Mouse (Mus musculus): Measurements from ENCODE around the gene Klc1. TPM values are rescaled to one million over a fixed set of nuclear protein-coding genes. Genes with fewer than 3 reads are reported as not detected.

Gene Klc1
- total and polyA plus RNA-seq, 2 experiments = 17.4 to 18.8 TPM

DNA sequence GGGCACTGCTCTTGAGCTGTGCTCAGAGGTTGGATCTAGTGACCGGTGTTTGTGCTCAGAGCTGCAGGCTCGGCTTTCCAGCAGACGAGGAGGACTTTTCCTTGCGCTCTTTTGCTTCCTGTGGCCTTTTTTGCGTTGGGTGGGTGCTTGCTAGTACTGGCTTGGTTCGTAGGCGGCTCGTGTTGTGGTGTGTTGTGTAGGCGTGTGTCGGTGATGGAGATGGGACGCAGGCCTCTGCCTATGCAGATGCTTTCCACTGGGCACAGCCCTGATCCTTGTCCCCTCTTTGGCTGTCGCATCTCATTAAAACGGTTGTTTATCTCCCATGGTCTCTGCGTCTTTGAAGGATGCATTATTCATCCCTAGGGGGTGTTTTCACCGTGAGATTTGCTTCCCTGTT, 16.2 kb downstream of the Klc1 start:
- WGBS = 93% methylated on average over 15 of the region's 15 CpGs
- no peak for DNase-seq (ENCODE audit: extremely low read depth, low read depth, low spot score)
- no peak overlapping the region for H3K9ac ChIP-seq (ENCODE audit: low read depth, low read length)
- no peaks in the 10 kb centered on the region for H3K27me3 ChIP-seq (ENCODE audit: control insufficient read depth, insufficient read depth, low read length)
- no peak overlapping the region for H3K27ac ChIP-seq (replicated peaks; ENCODE audit: insufficient read depth, low read depth, low read length)
- H3K36me3 ChIP-seq (ENCODE audit: control insufficient read depth, insufficient read depth, low read length) = peaks cover 42% of the 10 kb centered on the region
- H3K4me3 ChIP-seq (ENCODE audit: insufficient read depth, low read depth, low read length) = no peak overlapping the region
- peaks cover 5% of the 10 kb centered on the region; the same call in 1 of the 2 replicates for H3K79me2 ChIP-seq (ENCODE audit: control insufficient read depth, insufficient read depth, low read length)
- TF ChIP-seq POLR2A (IDR thresholded peaks at IDR 0.05; ENCODE audit: extremely low read depth, insufficient read depth, low read length) (no peak), CTCF (IDR thresholded peaks at IDR 0.05; ENCODE audit: low read depth, low read length) (no peak)
- no peaks in the 10 kb centered on the region for H3K4me1 ChIP-seq (ENCODE audit: control insufficient read depth, insufficient read depth, low read length)

DNA sequence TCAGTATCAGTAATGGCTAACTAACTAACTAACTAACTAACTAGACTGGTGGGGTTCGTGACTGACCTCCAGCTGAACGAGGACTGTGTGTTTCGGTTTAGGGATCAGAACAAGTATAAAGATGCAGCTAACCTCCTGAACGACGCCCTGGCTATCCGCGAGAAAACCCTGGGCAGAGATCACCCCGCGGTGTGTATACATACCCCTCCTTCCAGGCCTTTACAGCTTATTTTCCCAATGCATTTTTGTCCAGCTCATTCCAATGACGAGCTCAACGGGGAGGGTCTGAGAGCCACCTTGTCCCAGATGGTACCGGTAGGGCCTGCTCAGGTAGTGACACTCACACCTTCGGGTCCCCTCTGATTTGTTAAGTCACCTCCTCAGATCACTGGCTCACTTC, 19.3 kb downstream of the Klc1 start:
- no peak for DNase-seq (ENCODE audit: extremely low read depth, low read depth, low spot score)
- H3K36me3 ChIP-seq (ENCODE audit: control insufficient read depth, insufficient read depth, low read length) = peaks cover 51% of the 10 kb centered on the region
- H3K4me3 ChIP-seq (ENCODE audit: insufficient read depth, low read depth, low read length) = no peak overlapping the region
- peaks cover 3% of the 10 kb centered on the region; the same call in 1 of the 2 replicates for H3K79me2 ChIP-seq (ENCODE audit: control insufficient read depth, insufficient read depth, low read length)
- WGBS = 83% methylated on average over 13 of the region's 13 CpGs
- H3K9ac ChIP-seq (ENCODE audit: low read depth, low read length) = no peak overlapping the region
- H3K27me3 ChIP-seq (ENCODE audit: control insufficient read depth, insufficient read depth, low read length) = no peaks in the 10 kb centered on the region
- no peaks in the 10 kb centered on the region for H3K4me1 ChIP-seq (ENCODE audit: control insufficient read depth, insufficient read depth, low read length)
- TF ChIP-seq POLR2A (IDR thresholded peaks at IDR 0.05; ENCODE audit: extremely low read depth, insufficient read depth, low read length) (no peak), CTCF (IDR thresholded peaks at IDR 0.05; ENCODE audit: low read depth, low read length) (no peak)
- no peak overlapping the region for H3K27ac ChIP-seq (replicated peaks; ENCODE audit: insufficient read depth, low read depth, low read length)

DNA sequence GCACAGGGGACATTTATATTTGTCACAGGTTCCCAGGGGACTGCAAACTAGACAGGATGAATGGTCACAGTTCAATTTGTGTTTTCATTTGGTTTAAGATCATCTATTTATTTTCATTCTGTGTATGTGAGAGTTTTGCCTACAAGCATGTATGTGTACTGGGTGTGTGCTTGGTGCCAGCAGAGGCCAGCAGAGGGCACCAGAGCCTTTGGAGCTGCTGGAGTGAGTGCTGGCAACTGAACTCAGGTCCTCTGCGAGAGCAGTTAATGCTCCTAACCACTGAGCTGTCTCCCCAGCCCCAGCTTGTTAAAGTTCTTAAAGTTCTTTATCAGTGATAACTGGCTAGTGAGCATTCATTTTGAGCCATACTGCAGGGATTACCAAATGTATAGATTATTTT, 20.9 kb downstream of the Klc1 start:
- H3K79me2 ChIP-seq (ENCODE audit: control insufficient read depth, insufficient read depth, low read length) = peaks cover 3% of the 10 kb centered on the region; the same call in 1 of the 2 replicates
- DNase-seq (ENCODE audit: extremely low read depth, low read depth, low spot score) = no peak
- no peak overlapping the region for H3K27ac ChIP-seq (replicated peaks; ENCODE audit: insufficient read depth, low read depth, low read length)
- H3K27me3 ChIP-seq (ENCODE audit: control insufficient read depth, insufficient read depth, low read length) = no peaks in the 10 kb centered on the region
- TF ChIP-seq CTCF (IDR thresholded peaks at IDR 0.05; ENCODE audit: low read depth, low read length) (peak; percentile 68), POLR2A (IDR thresholded peaks at IDR 0.05; ENCODE audit: extremely low read depth, insufficient read depth, low read length) (no peak)
- H3K4me1 ChIP-seq (ENCODE audit: control insufficient read depth, insufficient read depth, low read length) = no peaks in the 10 kb centered on the region
- 97% methylated on average over 1 of the region's 1 CpGs for WGBS
- no peak overlapping the region for H3K9ac ChIP-seq (ENCODE audit: low read depth, low read length)
- no peak overlapping the region for H3K4me3 ChIP-seq (ENCODE audit: insufficient read depth, low read depth, low read length)
- H3K36me3 ChIP-seq (ENCODE audit: control insufficient read depth, insufficient read depth, low read length) = peaks cover 53% of the 10 kb centered on the region

DNA sequence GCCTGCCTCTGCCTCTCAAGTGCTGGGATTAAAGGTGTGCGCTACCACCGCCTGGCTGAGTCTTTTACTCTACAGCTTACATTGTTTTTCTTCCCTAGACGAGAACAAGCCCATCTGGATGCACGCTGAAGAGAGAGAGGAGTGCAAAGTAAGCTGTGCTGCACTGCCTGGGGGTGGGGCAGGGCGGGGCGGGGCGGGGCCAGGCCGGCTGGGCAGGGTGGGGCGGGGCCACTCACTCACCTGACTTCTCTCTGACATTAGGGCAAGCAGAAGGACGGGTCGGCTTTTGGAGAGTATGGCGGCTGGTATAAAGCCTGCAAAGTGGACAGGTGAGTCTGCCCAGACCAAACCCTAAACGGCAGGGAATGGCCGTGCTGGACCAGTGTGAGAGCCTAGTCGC, 26.5 kb downstream of the Klc1 start:
- TF ChIP-seq CTCF (IDR thresholded peaks at IDR 0.05; ENCODE audit: low read depth, low read length) (no peak), POLR2A (IDR thresholded peaks at IDR 0.05; ENCODE audit: extremely low read depth, insufficient read depth, low read length) (no peak)
- Histone ChIP-seq H3K9ac (ENCODE audit: low read depth, low read length) (no peak overlapping the region), H3K27ac (replicated peaks; ENCODE audit: insufficient read depth, low read depth, low read length) (no peak overlapping the region), H3K36me3 (ENCODE audit: control insufficient read depth, insufficient read depth, low read length) (peaks cover 24% of the 10 kb centered on the region), H3K27me3 (ENCODE audit: control insufficient read depth, insufficient read depth, low read length) (no peaks in the 10 kb centered on the region), H3K79me2 (ENCODE audit: control insufficient read depth, insufficient read depth, low read length) (no peaks in the 10 kb centered on the region), H3K4me1 (ENCODE audit: control insufficient read depth, insufficient read depth, low read length) (peaks cover 12% of the 10 kb centered on the region), H3K4me3 (ENCODE audit: insufficient read depth, low read depth, low read length) (no peak overlapping the region)
- DNase-seq (ENCODE audit: extremely low read depth, low read depth, low spot score) = no peak
- 82% methylated on average over 15 of the region's 15 CpGs for WGBS

DNA sequence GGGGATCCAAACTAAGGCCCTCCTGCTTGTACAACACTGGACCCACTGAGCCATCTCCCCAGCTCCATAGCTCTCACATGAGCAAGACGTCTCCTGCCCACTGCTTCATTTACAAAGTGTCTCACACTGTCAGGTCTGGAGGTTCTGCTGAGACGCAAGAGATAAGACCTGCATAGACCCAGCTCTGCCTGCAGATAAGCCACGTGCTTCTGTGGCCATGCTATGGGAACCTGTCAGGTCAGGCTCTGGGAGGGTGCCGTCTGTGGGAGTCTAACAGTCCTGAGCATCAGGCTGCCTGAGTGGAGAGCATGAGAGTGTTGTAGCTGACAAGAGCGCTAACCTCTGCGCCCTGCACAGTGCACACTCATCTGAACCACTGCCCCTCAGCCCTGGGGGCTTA, 28.4 kb downstream of the Klc1 start:
- peaks cover 16% of the 10 kb centered on the region for H3K36me3 ChIP-seq (ENCODE audit: control insufficient read depth, insufficient read depth, low read length)
- H3K4me3 ChIP-seq (ENCODE audit: insufficient read depth, low read depth, low read length) = no peak overlapping the region
- WGBS = 93% methylated on average over 6 of the region's 6 CpGs
- H3K27me3 ChIP-seq (ENCODE audit: control insufficient read depth, insufficient read depth, low read length) = no peaks in the 10 kb centered on the region
- no peak overlapping the region for H3K27ac ChIP-seq (replicated peaks; ENCODE audit: insufficient read depth, low read depth, low read length)
- no peak overlapping the region for H3K9ac ChIP-seq (ENCODE audit: low read depth, low read length)
- H3K79me2 ChIP-seq (ENCODE audit: control insufficient read depth, insufficient read depth, low read length) = peaks cover 2% of the 10 kb centered on the region; the same call in 1 of the 2 replicates
- no peak for DNase-seq (ENCODE audit: extremely low read depth, low read depth, low spot score)
- peaks cover 19% of the 10 kb centered on the region for H3K4me1 ChIP-seq (ENCODE audit: control insufficient read depth, insufficient read depth, low read length)
- no peak for TF ChIP-seq CTCF (IDR thresholded peaks at IDR 0.05; ENCODE audit: low read depth, low read length)
- TF ChIP-seq POLR2A (IDR thresholded peaks at IDR 0.05; ENCODE audit: extremely low read depth, insufficient read depth, low read length) = no peak

DNA sequence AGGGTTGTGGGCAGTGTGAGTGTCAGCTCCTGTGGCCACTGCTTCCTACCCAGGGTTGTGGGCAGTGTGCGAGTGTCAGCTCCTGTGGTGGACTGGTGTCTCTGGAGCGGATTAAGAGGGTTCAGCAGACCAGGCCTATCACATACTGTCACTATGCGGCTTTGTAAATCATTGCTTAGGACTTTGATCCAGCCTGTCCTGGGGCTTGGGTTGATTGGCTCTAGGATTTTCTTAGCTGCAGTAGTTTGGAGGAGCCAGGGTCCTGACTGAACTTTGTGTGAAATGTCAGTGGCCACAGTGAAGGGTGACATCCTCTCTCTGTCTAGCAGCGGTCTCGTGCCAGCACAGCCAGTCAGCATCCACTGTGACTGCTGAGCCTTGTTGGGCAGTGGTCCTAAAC, 31.4 kb downstream of the Klc1 start:
- DNase-seq (ENCODE audit: extremely low read depth, low read depth, low spot score) = peak; percentile 92
- Histone ChIP-seq H3K4me1 (ENCODE audit: control insufficient read depth, insufficient read depth, low read length) (peaks cover 19% of the 10 kb centered on the region), H3K4me3 (ENCODE audit: insufficient read depth, low read depth, low read length) (no peak overlapping the region), H3K9ac (ENCODE audit: low read depth, low read length) (peak overlapping the region; percentile 11), H3K79me2 (ENCODE audit: control insufficient read depth, insufficient read depth, low read length) (peaks cover 2% of the 10 kb centered on the region; the same call in 1 of the 2 replicates), H3K36me3 (ENCODE audit: control insufficient read depth, insufficient read depth, low read length) (peaks cover 11% of the 10 kb centered on the region), H3K27me3 (ENCODE audit: control insufficient read depth, insufficient read depth, low read length) (no peaks in the 10 kb centered on the region), H3K27ac (replicated peaks; ENCODE audit: insufficient read depth, low read depth, low read length) (peak overlapping the region; percentile 90)
- TF ChIP-seq CTCF (IDR thresholded peaks at IDR 0.05; ENCODE audit: low read depth, low read length) (no peak), POLR2A (IDR thresholded peaks at IDR 0.05; ENCODE audit: extremely low read depth, insufficient read depth, low read length) (no peak)
- 32% methylated on average over 5 of the region's 5 CpGs for WGBS

Measured in liver, adult 2 months (tissue).